Mouse (Mus musculus) G1E (cell line): ENCODE data around the gene Arhgef10l.

Source experiments
- CTCF ChIP-seq: IDR thresholded peaks from 2 replicates; pipeline ENCODE4 v1.5.1; 2012; ENCODE audit warnings: low read depth, low read length, inconsistent platforms, mixed read lengths
- GATA1 ChIP-seq: IDR thresholded peaks from 2 replicates; pipeline ENCODE4 v1.6.1; 2012; ENCODE audit warnings: borderline replicate concordance, low read length, inconsistent platforms, mixed read lengths
- GATA2 ChIP-seq: IDR thresholded peaks from 2 replicates; pipeline ENCODE4 v1.6.1; 2012; ENCODE audit warnings: low read depth, low read length, inconsistent platforms, borderline replicate concordance
- POLR2AphosphoS5 ChIP-seq: IDR thresholded peaks from 2 replicates; pipeline ENCODE4 v1.6.1; 2012; ENCODE audit warnings: low read depth, low read length, inconsistent platforms; ENCODE audit not compliant: insufficient replicate concordance
- TAL1 ChIP-seq: conservative IDR thresholded peaks from 2 replicates; pipeline ENCODE4 v1.6.1; 2012; ENCODE audit warnings: low read depth, low read length, inconsistent platforms, mixed read lengths

DNA sequence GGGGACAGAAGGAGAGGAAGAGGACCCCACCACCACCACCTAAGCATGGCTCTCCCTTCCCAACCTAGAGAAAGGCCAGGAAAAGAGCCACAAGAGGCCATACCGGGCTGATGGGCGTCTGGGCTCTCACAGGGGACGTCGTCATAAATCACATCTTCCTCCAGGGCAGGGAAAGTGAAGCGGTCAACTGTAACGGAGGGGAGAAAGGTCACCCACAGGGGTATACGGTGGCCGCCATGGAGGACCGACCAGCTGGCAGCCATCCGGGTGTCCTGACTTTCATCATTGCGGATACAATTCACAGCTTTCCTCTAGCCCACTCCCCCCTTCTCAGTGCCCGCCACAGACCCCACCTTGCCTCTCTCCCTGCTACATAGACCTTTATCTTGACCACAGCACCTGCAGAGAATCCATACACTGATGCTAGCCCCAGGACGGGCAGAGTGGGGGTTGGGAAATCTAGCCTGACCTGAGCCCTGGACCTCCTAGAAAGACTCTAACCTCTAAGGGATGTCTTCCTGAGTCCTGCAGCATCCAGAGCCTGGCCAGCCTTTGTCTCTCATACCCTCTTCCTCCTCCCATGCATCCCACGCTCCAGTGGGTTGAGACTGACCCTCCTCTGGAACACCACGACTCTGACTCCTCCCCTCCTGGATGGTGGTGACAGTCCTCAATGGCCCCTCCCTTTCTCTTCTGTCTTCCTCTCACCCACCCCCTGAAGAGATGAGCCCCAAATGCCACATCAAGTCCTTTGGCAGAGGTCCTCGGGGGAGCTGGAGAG lies 72.6 kb downstream of the Arhgef10l start:
- no peak for TF ChIP-seq CTCF
- TF ChIP-seq GATA1, result no peak
- no peak for TF ChIP-seq POLR2AphosphoS5
- TF ChIP-seq TAL1, result no peak
- no peak for TF ChIP-seq GATA2
